Mouse (Mus musculus) forebrain, postnatal 0 days (tissue): Measurements from ENCODE around the gene Aox2. TPM values are rescaled to one million over a fixed set of nuclear protein-coding genes. Genes with fewer than 3 reads are reported as not detected.
A peak's percentile ranks its signal among the peaks of the same experiment; 100 is the strongest.

Experiments
- ATAC-seq: fragments of 200-750 bp; cut with Nextera tagmentation; 2 replicates; pipeline ENCODE4 v1.8.0; 2017; ENCODE audit warnings: mild to moderate bottlenecking, moderate library complexity
- DNase-seq: peaks from one replicate; pipeline ENCODE4 v3.0.0-alpha.2; 2015
- H3K27ac ChIP-seq: fragments of 300-500 bp; sonication (generic); 2 replicates; pipeline ENCODE4 v1.5.1; 2014; ENCODE audit warnings: low read depth, mild to moderate bottlenecking, antibody characterized with exemption, low read length, moderate library complexity, mixed read lengths
- H3K27me3 ChIP-seq: fragments of 300-500 bp; sonication (generic); 2 replicates; pipeline ENCODE4 v1.6.1; 2014; ENCODE audit warnings: mild to moderate bottlenecking, low read length, mixed read lengths; ENCODE audit not compliant: insufficient read depth
- H3K36me3 ChIP-seq: fragments of 300-500 bp; sonication (generic); 2 replicates; pipeline ENCODE4 v1.6.1; 2014; ENCODE audit warnings: mild to moderate bottlenecking, moderate library complexity; ENCODE audit not compliant: insufficient read depth
- H3K4me1 ChIP-seq: fragments of 300-500 bp; sonication (generic); 2 replicates; pipeline ENCODE4 v1.6.1; 2014; ENCODE audit warnings: antibody characterized with exemption; ENCODE audit not compliant: insufficient read depth
- H3K4me2 ChIP-seq: fragments of 300-500 bp; sonication (generic); 2 replicates; pipeline ENCODE4 v1.6.1; 2014; ENCODE audit warnings: low read depth, mild to moderate bottlenecking, moderate library complexity
- H3K4me3 ChIP-seq: fragments of 300-500 bp; sonication (generic); 2 replicates; pipeline ENCODE4 v1.5.1; 2014; ENCODE audit warnings: low read depth, low read length, mixed read lengths
- H3K9ac ChIP-seq: fragments of 300-500 bp; sonication (generic); 2 replicates; pipeline ENCODE4 v1.6.1; 2014; ENCODE audit warnings: mild to moderate bottlenecking
- H3K9me3 ChIP-seq: fragments of 300-500 bp; sonication (generic); 2 replicates; pipeline ENCODE4 v1.6.1; 2016; ENCODE audit warnings: low read length
- CTCF ChIP-seq: sonication (generic); IDR thresholded peaks from 2 replicates; pipeline ENCODE4 v1.5.1; 2016; ENCODE audit warnings: antibody characterized with exemption, control low read depth, low read depth
- WGBS: fragments of 180-500 bp; shearing (Covaris S2); extraction: QIAGEN DNeasy Blood & Tissue Kit; methylation state at CpG from one replicate; pipeline ENCODE4 v1.1.7; 2014; 5-methylcytosine and 5-hydroxymethylcytosine counted together
- polyA plus RNA-seq: library from polyadenylated mRNA; unstranded; fragments of >200 nt; fragmentation: Nextera tagmentation; extraction: Ambion mirVana; gene quantifications from 2 replicates; pipeline ENCODE4 v1.2.1, GENCODE M21; 2015
- total RNA-seq: library from RNA; depleted of rRNA; stranded (reverse); fragments of >200 nt; gene quantifications from 2 replicates; pipeline ENCODE4 v1.2.3, GENCODE M21; 2014

The Aox2 gene
- total and polyA plus RNA-seq, 2 experiments from 2014 or later = 0.05 TPM; not detected in 1

GRCm38 (mm10) chr1:58391421-58392267 is 113.5 kb downstream of the Aox2 start:
- peak overlapping the region; percentile 96 for H3K9ac ChIP-seq
- H3K4me1 ChIP-seq = peaks cover 9% of the 10 kb centered on the region; the same call in 1 of the 2 replicates
- H3K4me3 ChIP-seq = peak overlapping the region; percentile 98
- 43% methylated on average over 19 of the region's 19 CpGs for WGBS
- H3K9me3 ChIP-seq = no peaks in the 10 kb centered on the region
- H3K4me2 ChIP-seq = peak overlapping the region; percentile 72
- peak overlapping the region; percentile 100 for H3K27ac ChIP-seq
- ATAC-seq = no peak
- no peaks in the 10 kb centered on the region for H3K27me3 ChIP-seq
- no peak for TF ChIP-seq CTCF
- H3K36me3 ChIP-seq = peaks cover 9% of the 10 kb centered on the region; the same call in 1 of the 2 replicates
- no peak for DNase-seq

GRCm38 (mm10) chr1:58392268-58392651 is 114.1 kb downstream of the Aox2 start:
- H3K4me2 ChIP-seq = peak overlapping the region; percentile 72
- ATAC-seq = peak; percentile 52
- peaks cover 9% of the 10 kb centered on the region; the same call in 1 of the 2 replicates for H3K4me1 ChIP-seq
- TF ChIP-seq CTCF = no peak
- H3K36me3 ChIP-seq = peaks cover 9% of the 10 kb centered on the region; the same call in 1 of the 2 replicates
- DNase-seq = peak; percentile 68
- WGBS = under 1% methylated on average over 16 of the region's 16 CpGs
- peak overlapping the region; percentile 98 for H3K4me3 ChIP-seq
- H3K27ac ChIP-seq = peak overlapping the region; percentile 100
- H3K27me3 ChIP-seq = no peaks in the 10 kb centered on the region
- H3K9ac ChIP-seq = peak overlapping the region; percentile 96
- no peaks in the 10 kb centered on the region for H3K9me3 ChIP-seq

- Histone ChIP-seq H3K4me3 (peak within 1 kb of the TSS; percentile 98), H3K9ac (peak within 1 kb of the TSS; percentile 96), H3K4me1 (peaks cover 9% of the 10 kb centered on the region; the same call in 1 of the 2 replicates), H3K27me3 (no peaks in the 10 kb centered on the region), H3K4me2 (peak within 1 kb of the TSS; percentile 73), H3K36me3 (peaks cover 14% of the 10 kb centered on the region), H3K27ac (peak within 1 kb of the TSS; percentile 100), H3K9me3 (no peaks in the 10 kb centered on the region)
- DNase-seq (peak; percentile 96), ATAC-seq (peak; percentile 97)
- WGBS = 3% methylated on average over 48 of the region's 61 CpGs
- TF ChIP-seq CTCF = 0 out of 2 replicates have a peak, but pooled peaks have one; percentile 11
Measured at GRCm38 (mm10) chr1:58392652-58393283, 114.6 kb downstream of the Aox2 start, which contains the start of gene Bzw1. Gene Bzw1, plus strand, starts transcription at chr1:58392898.

GRCm38 (mm10) chr1:58393284-58394195 is 115.4 kb downstream of the Aox2 start:
- Histone ChIP-seq H3K9me3 (no peaks in the 10 kb centered on the region), H3K4me2 (peak overlapping the region; percentile 73), H3K36me3 (peaks cover 22% of the 10 kb centered on the region), H3K4me1 (peaks cover 9% of the 10 kb centered on the region; the same call in 1 of the 2 replicates), H3K27me3 (no peaks in the 10 kb centered on the region), H3K4me3 (peak overlapping the region; percentile 98), H3K9ac (peak overlapping the region; percentile 96), H3K27ac (peak overlapping the region; percentile 100)
- peak; percentile 45 for ATAC-seq
- DNase-seq = peak; percentile 25
- under 1% methylated on average over 50 of the region's 90 CpGs for WGBS
- TF ChIP-seq CTCF = peak; percentile 32

- peaks cover 9% of the 10 kb centered on the region; the same call in 1 of the 2 replicates for H3K4me1 ChIP-seq
- no peak overlapping the region for H3K4me2 ChIP-seq
- H3K27ac ChIP-seq = no peak overlapping the region
- no peak; the same call in 1 of the 2 replicates for TF ChIP-seq CTCF
- H3K9ac ChIP-seq = no peak overlapping the region
- peaks cover 37% of the 10 kb centered on the region for H3K36me3 ChIP-seq
- ATAC-seq (no peak), DNase-seq (no peak)
- no peaks in the 10 kb centered on the region for H3K27me3 ChIP-seq
- 91% methylated on average over 3 of the region's 3 CpGs for WGBS
- no peaks in the 10 kb centered on the region for H3K9me3 ChIP-seq
- H3K4me3 ChIP-seq = no peak overlapping the region
Measured at GRCm38 (mm10) chr1:58395341-58395740, 117.2 kb downstream of the Aox2 start.

GRCm38 (mm10) chr1:58396179-58396578 is 118.1 kb downstream of the Aox2 start:
- 92% methylated on average over 1 of the region's 1 CpGs for whole genome bisulfite sequencing
- no peak for DNase-seq
- Histone ChIP-seq H3K4me3 (no peak overlapping the region), H3K36me3 (peaks cover 46% of the 10 kb centered on the region), H3K4me2 (no peak overlapping the region), H3K4me1 (peaks cover 9% of the 10 kb centered on the region; the same call in 1 of the 2 replicates), H3K27ac (no peak overlapping the region), H3K27me3 (no peaks in the 10 kb centered on the region), H3K9ac (no peak overlapping the region), H3K9me3 (no peaks in the 10 kb centered on the region)
- peak; percentile 28; the same call in 1 of the 2 replicates for TF ChIP-seq CTCF
- ATAC-seq = no peak
